Mouse (Mus musculus): Measurements from ENCODE around the gene Bricd5. TPM values are rescaled to one million over a fixed set of nuclear protein-coding genes. Genes with fewer than 3 reads are reported as not detected.
"Not testable (repeated sequence)": the region's sequence is repeated elsewhere in the genome, so short reads cannot be mapped to it uniquely, and the experiment has no call there.

Bricd5 gene
- not detected in 2 replicates for polyA plus RNA-seq (2014; fragmentation: Nextera tagmentation; extraction: Ambion mirVana)

- no peak for ATAC-seq (ENCODE audit: insufficient number of reproducible peaks, insufficient read depth, low FRiP score, low read depth)
- peak within 1 kb of the TSS; percentile 98 for H3K4me2 ChIP-seq (ENCODE audit: low read length)
- 69% methylated on average over 6 of the region's 6 CpGs for WGBS
- H3K4me1 ChIP-seq (ENCODE audit: control insufficient read depth in 2 of 2, insufficient read depth in 2 of 2, low read length in 2 of 2): peaks cover 22 to 28% of the 10 kb centered on the region in 2 experiments
- peak within 1 kb of the TSS; percentile 95 for H3K9ac ChIP-seq (ENCODE audit: low read length)
- no peaks in the 10 kb centered on the region for H3K9me3 ChIP-seq (ENCODE audit: control insufficient read depth, low read length)
- H3K36me3 ChIP-seq (ENCODE audit: control insufficient read depth, insufficient read depth, low read length): peaks cover 56% of the 10 kb centered on the region
- no peaks in the 10 kb centered on the region for H3K27me3 ChIP-seq (ENCODE audit: control insufficient read depth, insufficient read depth, low read length)
- peak within 1 kb of the TSS in 1 of 2 experiments; percentile 37; a peak in 2 of 4 replicates for H3K27ac ChIP-seq (replicated peaks in 1 of 2; ENCODE audit: control insufficient read depth in 1 of 2, insufficient read depth in 1 of 2, low read depth in 2 of 2, low read length in 2 of 2)
- H3K4me3 ChIP-seq (ENCODE audit: control insufficient read depth in 1 of 2, insufficient read depth in 1 of 2, low read depth in 1 of 2, low read length in 2 of 2): peak within 1 kb of the TSS in 1 of 2 experiments; percentile 93; a peak in 1 of 4 replicates
Measured at GRCm38 (mm10) chr17:24473612-24474275, at the start of gene Bricd5. Gene Bricd5 (plus strand): TSS chr17:24473884.

DNA sequence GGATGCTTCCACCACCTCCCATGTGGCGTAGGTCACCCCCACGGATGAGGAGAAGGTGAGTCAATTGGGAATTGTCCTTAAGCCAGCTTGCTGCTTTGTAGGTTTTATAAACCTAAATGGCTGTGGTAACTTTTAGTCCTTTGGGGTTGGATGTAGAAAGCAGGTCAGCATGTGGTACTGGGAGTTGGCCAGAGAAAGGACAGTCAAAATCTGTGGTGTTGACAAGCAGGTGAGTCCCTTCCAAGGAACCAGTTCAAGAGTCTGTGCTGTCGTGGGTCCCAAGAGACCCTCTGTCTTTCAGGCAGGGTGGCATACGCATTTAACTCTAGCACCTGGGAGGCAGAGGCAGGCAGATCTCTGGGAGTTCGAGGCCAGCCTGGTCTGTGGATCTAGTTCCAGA lies 49.2 kb upstream of the Bricd5 start:
- 91% methylated on average over 5 of the region's 5 CpGs for WGBS
- peaks cover 63% of the 10 kb centered on the region for H3K36me3 ChIP-seq (ENCODE audit: control insufficient read depth, insufficient read depth, low read length)
- H3K4me2 ChIP-seq (ENCODE audit: low read length): no peak overlapping the region
- H3K9me3 ChIP-seq (ENCODE audit: control insufficient read depth, low read length): no peaks in the 10 kb centered on the region
- no peak overlapping the region for H3K9ac ChIP-seq (ENCODE audit: low read length)
- peaks cover 12 to 13% of the 10 kb centered on the region in 2 experiments for H3K4me1 ChIP-seq (ENCODE audit: control insufficient read depth in 2 of 2, insufficient read depth in 2 of 2, low read length in 2 of 2)
- no peaks in the 10 kb centered on the region for H3K27me3 ChIP-seq (ENCODE audit: control insufficient read depth, insufficient read depth, low read length)
- no peak for ATAC-seq (ENCODE audit: insufficient number of reproducible peaks, insufficient read depth, low FRiP score, low read depth)
- H3K4me3 ChIP-seq (ENCODE audit: control insufficient read depth in 1 of 2, insufficient read depth in 1 of 2, low read depth in 1 of 2, low read length in 2 of 2): no peak overlapping the region
- no peak overlapping the region for H3K27ac ChIP-seq (replicated peaks in 1 of 2; ENCODE audit: control insufficient read depth in 1 of 2, insufficient read depth in 1 of 2, low read depth in 2 of 2, low read length in 2 of 2)

- peaks cover 18 to 19% of the 10 kb centered on the region in 2 experiments for H3K4me1 ChIP-seq (ENCODE audit: control insufficient read depth in 2 of 2, insufficient read depth in 2 of 2, low read length in 2 of 2)
- not testable (repeated sequence) for H3K9me3 ChIP-seq (ENCODE audit: control insufficient read depth, low read length); H3K4me3 ChIP-seq (ENCODE audit: control insufficient read depth in 1 of 2, insufficient read depth in 1 of 2, low read depth in 1 of 2, low read length in 2 of 2); H3K27ac ChIP-seq (replicated peaks in 1 of 2; ENCODE audit: control insufficient read depth in 1 of 2, insufficient read depth in 1 of 2, low read depth in 2 of 2, low read length in 2 of 2); ATAC-seq (ENCODE audit: insufficient number of reproducible peaks, insufficient read depth, low FRiP score, low read depth); H3K4me2 ChIP-seq (ENCODE audit: low read length); H3K27me3 ChIP-seq (ENCODE audit: control insufficient read depth, insufficient read depth, low read length); H3K9ac ChIP-seq (ENCODE audit: low read length)
- H3K36me3 ChIP-seq (ENCODE audit: control insufficient read depth, insufficient read depth, low read length): peaks cover 55% of the 10 kb centered on the region
- 98% methylated on average over 4 of the region's 8 CpGs for WGBS
Measured at GRCm38 (mm10) chr17:24425326-24425725, 48.4 kb upstream of the Bricd5 start.

- Histone ChIP-seq H3K4me2 (ENCODE audit: low read length) (peak overlapping the region; percentile 63), H3K4me3 (ENCODE audit: control insufficient read depth in 1 of 2, insufficient read depth in 1 of 2, low read depth in 1 of 2, low read length in 2 of 2) (peak overlapping the region in 1 of 2 experiments; percentile 68; a peak in 1 of 4 replicates), H3K27ac (replicated peaks in 1 of 2; ENCODE audit: control insufficient read depth in 1 of 2, insufficient read depth in 1 of 2, low read depth in 2 of 2, low read length in 2 of 2) (peak overlapping the region; percentile 46 to 94; a peak in 3 of 4 replicates), H3K36me3 (ENCODE audit: control insufficient read depth, insufficient read depth, low read length) (peaks cover 49% of the 10 kb centered on the region), H3K27me3 (ENCODE audit: control insufficient read depth, insufficient read depth, low read length) (no peaks in the 10 kb centered on the region), H3K9me3 (ENCODE audit: control insufficient read depth, low read length) (no peaks in the 10 kb centered on the region), H3K4me1 (ENCODE audit: control insufficient read depth in 2 of 2, insufficient read depth in 2 of 2, low read length in 2 of 2) (peaks cover 21% of the 10 kb centered on the region in 2 experiments), H3K9ac (ENCODE audit: low read length) (0 out of 2 replicates have a peak overlapping the region, but pooled peaks have one; percentile 92)
- 86% methylated on average over 7 of the region's 7 CpGs for WGBS
- ATAC-seq (ENCODE audit: insufficient number of reproducible peaks, insufficient read depth, low FRiP score, low read depth): no peak
Measured at GRCm38 (mm10) chr17:24425905-24426304, 47.8 kb upstream of the Bricd5 start.

DNA sequence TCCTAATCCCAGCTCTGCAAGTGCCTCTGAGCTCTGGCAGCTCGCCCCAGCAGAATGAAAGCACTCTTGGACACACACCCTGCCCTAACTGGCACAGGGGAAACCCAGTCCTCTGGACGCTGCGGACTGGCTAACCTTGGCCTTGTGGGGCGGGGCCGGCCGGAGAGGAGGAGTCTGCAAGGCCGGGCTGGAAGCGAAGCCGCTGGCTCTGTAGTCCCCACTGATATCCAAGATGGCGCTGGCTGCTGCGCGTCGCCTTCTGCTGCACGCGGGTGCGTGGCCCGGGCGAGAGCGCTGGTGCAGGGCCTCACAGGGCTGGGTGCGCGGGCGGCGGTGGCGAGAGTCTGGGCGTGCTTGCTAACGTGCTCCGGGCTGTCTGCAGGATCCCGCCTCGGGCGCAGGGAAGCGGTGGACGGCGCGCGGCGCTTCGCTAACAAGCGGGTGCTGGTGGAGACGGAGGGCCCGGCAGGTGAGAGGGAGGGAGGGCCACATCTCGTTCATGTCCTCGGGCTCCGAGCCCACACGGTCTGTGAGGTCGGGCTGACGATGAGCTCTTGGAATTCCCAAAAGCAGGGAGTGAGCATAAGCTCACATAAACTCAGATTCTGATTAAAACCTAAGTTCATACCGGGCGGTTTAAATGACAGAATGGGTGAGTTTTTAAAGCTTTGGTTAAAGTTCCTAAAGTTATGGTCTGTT lies 47.1 kb upstream of the Bricd5 start, which contains the start of gene Eci1:
TSS of gene Eci1 (plus strand) at position 171 of the 699 bp plus-strand sequence.
- peaks cover 21% of the 10 kb centered on the region in 2 experiments for H3K4me1 ChIP-seq (ENCODE audit: control insufficient read depth in 2 of 2, insufficient read depth in 2 of 2, low read length in 2 of 2)
- H3K27me3 ChIP-seq (ENCODE audit: control insufficient read depth, insufficient read depth, low read length): no peaks in the 10 kb centered on the region
- H3K4me2 ChIP-seq (ENCODE audit: low read length): peak within 1 kb of the TSS; percentile 63
- peak within 1 kb of the TSS; percentile 68 to 79 for H3K4me3 ChIP-seq (ENCODE audit: control insufficient read depth in 1 of 2, insufficient read depth in 1 of 2, low read depth in 1 of 2, low read length in 2 of 2)
- under 1% methylated on average over 48 of the region's 48 CpGs for WGBS
- peak within 1 kb of the TSS; percentile 94 to 96 for H3K27ac ChIP-seq (replicated peaks in 1 of 2; ENCODE audit: control insufficient read depth in 1 of 2, insufficient read depth in 1 of 2, low read depth in 2 of 2, low read length in 2 of 2)
- H3K9ac ChIP-seq (ENCODE audit: low read length): peak within 1 kb of the TSS; percentile 92
- H3K9me3 ChIP-seq (ENCODE audit: control insufficient read depth, low read length): no peaks in the 10 kb centered on the region
- ATAC-seq (ENCODE audit: insufficient number of reproducible peaks, insufficient read depth, low FRiP score, low read depth): peak; percentile 95
- peaks cover 42% of the 10 kb centered on the region for H3K36me3 ChIP-seq (ENCODE audit: control insufficient read depth, insufficient read depth, low read length)

DNA sequence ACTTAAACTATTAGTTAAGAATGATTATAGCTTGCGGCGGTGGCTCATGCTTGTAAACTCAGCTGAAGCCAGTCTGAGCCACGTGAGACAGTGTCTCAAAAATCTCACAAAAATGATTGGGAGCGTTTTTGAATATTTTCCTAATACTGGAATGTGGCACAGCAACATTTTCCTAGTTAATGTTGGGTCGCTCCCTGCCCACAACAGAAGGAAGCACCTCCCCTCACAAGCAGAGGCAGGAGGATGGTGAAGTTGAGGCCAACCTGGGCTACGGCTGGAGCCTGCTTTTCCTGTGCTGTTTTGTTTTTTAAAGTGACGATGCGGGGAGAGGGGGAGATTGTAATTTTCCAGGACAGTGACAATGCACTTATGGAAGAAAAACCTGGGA lies 46.5 kb upstream of the Bricd5 start:
- WGBS: 3% methylated on average over 8 of the region's 8 CpGs

DNA sequence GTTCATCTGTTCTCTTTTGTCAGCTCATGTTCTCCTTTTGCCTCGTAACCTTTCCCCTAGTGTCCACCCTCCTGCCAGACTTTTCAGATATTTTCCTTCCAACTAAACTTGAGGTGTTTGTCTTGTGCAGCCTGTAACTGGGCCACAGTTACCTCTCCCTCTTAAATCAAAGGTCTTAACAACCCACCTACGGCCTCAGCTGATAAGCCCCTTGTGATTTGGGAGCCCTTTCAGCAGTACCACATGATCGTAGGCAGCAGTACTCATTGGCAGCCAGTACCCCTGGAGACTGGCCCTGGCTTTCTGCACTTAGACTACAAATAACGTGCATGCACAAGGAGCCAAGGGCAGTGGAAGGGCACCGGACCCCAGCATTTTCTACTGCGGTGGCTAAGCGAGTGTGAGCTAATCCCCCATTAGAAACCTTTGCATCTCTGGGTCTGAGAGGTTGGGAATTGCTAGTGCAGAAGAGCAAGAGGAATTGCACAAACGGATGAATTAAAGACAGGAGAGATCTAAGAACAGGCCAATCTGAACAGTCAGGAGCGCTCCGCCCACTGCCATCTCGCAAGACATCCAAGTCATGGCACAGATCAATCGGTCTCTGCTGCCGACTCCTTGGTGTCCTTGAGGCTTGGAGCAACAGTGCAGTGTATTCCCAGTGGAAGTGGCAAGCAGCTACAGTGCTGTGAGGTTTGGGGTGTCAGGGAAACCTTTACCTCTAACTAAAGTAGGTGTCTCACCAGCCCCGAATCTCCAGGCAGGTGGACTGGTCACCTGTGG lies 44.3 kb upstream of the Bricd5 start:
- WGBS: 51% methylated on average over 14 of the region's 14 CpGs
- Histone ChIP-seq H3K36me3 (ENCODE audit: control insufficient read depth, insufficient read depth, low read length) (peaks cover 35% of the 10 kb centered on the region), H3K27me3 (ENCODE audit: control insufficient read depth, insufficient read depth, low read length) (no peaks in the 10 kb centered on the region), H3K9me3 (ENCODE audit: control insufficient read depth, low read length) (no peaks in the 10 kb centered on the region), H3K4me2 (ENCODE audit: low read length) (peak overlapping the region; percentile 49), H3K4me1 (ENCODE audit: control insufficient read depth in 2 of 2, insufficient read depth in 2 of 2, low read length in 2 of 2) (peaks cover 21% of the 10 kb centered on the region in 2 experiments), H3K9ac (ENCODE audit: low read length) (peak overlapping the region; percentile 63), H3K27ac (replicated peaks in 1 of 2; ENCODE audit: control insufficient read depth in 1 of 2, insufficient read depth in 1 of 2, low read depth in 2 of 2, low read length in 2 of 2) (peak overlapping the region; percentile 91 to 98), H3K4me3 (ENCODE audit: control insufficient read depth in 1 of 2, insufficient read depth in 1 of 2, low read depth in 1 of 2, low read length in 2 of 2) (peak overlapping the region; percentile 11 to 18)
- ATAC-seq (ENCODE audit: insufficient number of reproducible peaks, insufficient read depth, low FRiP score, low read depth): peak; percentile 31

More for the DNA sequence above, 46.5 kb upstream of the Bricd5 start:
- Histone ChIP-seq H3K27ac (replicated peaks in 1 of 2; ENCODE audit: control insufficient read depth in 1 of 2, insufficient read depth in 1 of 2, low read depth in 2 of 2, low read length in 2 of 2) (peak overlapping the region; percentile 94 to 96), H3K36me3 (ENCODE audit: control insufficient read depth, insufficient read depth, low read length) (peaks cover 36% of the 10 kb centered on the region), H3K27me3 (ENCODE audit: control insufficient read depth, insufficient read depth, low read length) (no peaks in the 10 kb centered on the region), H3K9me3 (ENCODE audit: control insufficient read depth, low read length) (no peaks in the 10 kb centered on the region), H3K4me3 (ENCODE audit: control insufficient read depth in 1 of 2, insufficient read depth in 1 of 2, low read depth in 1 of 2, low read length in 2 of 2) (peak overlapping the region; percentile 68 to 79), H3K9ac (ENCODE audit: low read length) (peak overlapping the region; percentile 92), H3K4me1 (ENCODE audit: control insufficient read depth in 2 of 2, insufficient read depth in 2 of 2, low read length in 2 of 2) (peaks cover 21% of the 10 kb centered on the region in 2 experiments), H3K4me2 (ENCODE audit: low read length) (peak overlapping the region; percentile 63)
- ATAC-seq (ENCODE audit: insufficient number of reproducible peaks, insufficient read depth, low FRiP score, low read depth): no peak

All from heart, embryonic 14.5 days (tissue).